19 mouse cellular contexts compared by ENCODE assay signal in the genomic region with DNA sequence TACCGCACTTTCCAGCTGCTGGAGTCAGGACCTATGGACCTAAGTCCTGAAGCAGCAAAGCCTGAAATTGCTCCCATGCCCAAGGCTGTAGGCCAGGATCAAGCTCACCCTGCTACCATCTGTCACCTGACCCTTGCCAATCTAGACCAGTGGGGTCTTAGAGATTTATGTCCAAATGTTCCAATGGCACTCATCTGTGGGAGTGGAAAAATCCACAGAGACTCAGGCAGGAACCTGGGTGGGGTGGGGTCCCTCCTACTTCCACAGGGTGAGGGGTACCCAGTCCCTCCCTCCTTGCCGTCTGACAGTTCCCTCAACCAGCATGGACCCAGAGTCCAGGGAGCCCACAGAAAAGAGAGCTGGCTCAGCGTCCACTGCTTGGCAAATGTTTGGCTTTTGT.
DNase-seq lines count a peak whose midpoint lies in the region; ATAC-seq and TF ChIP-seq lines count a peak whose summit lies in the region.
"Had no signal": no experiment of that assay in that cellular context is flagged by ENCODE, and none has a peak within 500 bp of the region (broad histone marks: within the 10 kb centered on the region; RNA-seq: fewer than 3 reads in every experiment).

No protein-coding gene starts in this region.

- H3K27me3 ChIP-seq in forebrain, embryonic 11.5 days (ENCODE audit: control insufficient read depth, insufficient read depth, low read length): no peaks in the 10 kb centered on the region
- H3K27me3 ChIP-seq in forebrain, embryonic 13.5 days: no peaks in the 10 kb centered on the region
- H3K27me3 ChIP-seq in kidney, embryonic 15.5 days: no peaks in the 10 kb centered on the region
- no peaks in the 10 kb centered on the region for H3K27me3 ChIP-seq in liver, postnatal 0 days (ENCODE audit: insufficient read depth, low read length)
- H3K27me3 ChIP-seq: CH12.LX; forebrain, embryonic 12.5 days; hindbrain, embryonic 12.5 days had no signal

- no peaks in the 10 kb centered on the region for H3K36me3 ChIP-seq in forebrain, embryonic 11.5 days (ENCODE audit: control insufficient read depth, insufficient read depth, low read length)
- no peaks in the 10 kb centered on the region for H3K36me3 ChIP-seq in forebrain, embryonic 13.5 days (ENCODE audit: poor library complexity, severe bottlenecking)
- no peaks in the 10 kb centered on the region for H3K36me3 ChIP-seq in kidney, embryonic 15.5 days
- no peaks in the 10 kb centered on the region for H3K36me3 ChIP-seq in liver, postnatal 0 days (replicated peaks; ENCODE audit: insufficient read depth, low read length)
- H3K36me3 ChIP-seq: forebrain, embryonic 12.5 days; hindbrain, embryonic 12.5 days; liver, embryonic 13.5 days had no signal

- peak; percentile 43 for DNase-seq in forebrain, embryonic 11.5 days (ENCODE audit: low spot score)
- DNase-seq in kidney, postnatal 36 days: no peak
- peak; percentile 71 to 88 for DNase-seq in cerebellum, postnatal 14 days
- DNase-seq in liver, postnatal 0 days: no peak
- no peak for DNase-seq in adrenal gland, adult 2 months
- DNase-seq: heart, adult 2 months; liver, embryonic 13.5 days; lung, postnatal 10 days; right cerebral cortex, adult 18-20 months; thymus, postnatal 36 days had no signal

- no peaks in the 10 kb centered on the region for H3K9me3 ChIP-seq in forebrain, embryonic 11.5 days (ENCODE audit: control insufficient read depth, low read length)
- no peaks in the 10 kb centered on the region for H3K9me3 ChIP-seq in forebrain, embryonic 13.5 days (replicated peaks)
- H3K9me3 ChIP-seq in kidney, embryonic 15.5 days (replicated peaks): no peaks in the 10 kb centered on the region
- no peaks in the 10 kb centered on the region for H3K9me3 ChIP-seq in liver, postnatal 0 days (ENCODE audit: low read length)
- H3K9me3 ChIP-seq: forebrain, embryonic 12.5 days; hindbrain, embryonic 12.5 days; liver, embryonic 13.5 days had no signal

- no peak for ATAC-seq in forebrain, embryonic 11.5 days (replicated peaks; ENCODE audit: low FRiP score)
- no peak for ATAC-seq in forebrain, embryonic 13.5 days
- no peak for ATAC-seq in kidney, embryonic 15.5 days (replicated peaks; ENCODE audit: low FRiP score)
- ATAC-seq in cerebellum, adult (ENCODE audit: insufficient number of reproducible peaks, low FRiP score, low TSS enrichment): peak; percentile 11; the same call in 1 of the 2 replicates
- no peak for ATAC-seq in liver, postnatal 0 days
- ATAC-seq: intestine, embryonic 16.5 days; Patski had no signal

- TF ChIP-seq CTCF in liver, postnatal 0 days (IDR thresholded peaks at IDR 0.05; ENCODE audit: low read depth): no peak

- H3K27ac ChIP-seq in forebrain, embryonic 11.5 days (ENCODE audit: low read depth, low read length): no peak overlapping the region
- H3K27ac ChIP-seq in forebrain, embryonic 13.5 days: no peak overlapping the region
- H3K27ac ChIP-seq in kidney, embryonic 15.5 days: peak overlapping the region; percentile 52
- H3K27ac ChIP-seq in liver, postnatal 0 days (ENCODE audit: low read depth): no peak overlapping the region
- H3K27ac ChIP-seq: forebrain, embryonic 12.5 days; heart, adult 2 months; hindbrain, embryonic 12.5 days; liver, embryonic 13.5 days; stomach, postnatal 0 days had no signal

- WGBS in forebrain, embryonic 11.5 days: 85% methylated on average over 3 of the region's 3 CpGs
- 70% methylated on average over 3 of the region's 3 CpGs for WGBS in forebrain, embryonic 13.5 days
- 57% methylated on average over 3 of the region's 3 CpGs for WGBS in kidney, embryonic 15.5 days
- WGBS in liver, postnatal 0 days (ENCODE audit: insufficient replicate concordance): 70% methylated on average over 3 of the region's 3 CpGs

- no peak for TF ChIP-seq EP300 in liver, postnatal 0 days (IDR thresholded peaks at IDR 0.05; ENCODE audit: low read depth)

- H3K4me3 ChIP-seq in forebrain, embryonic 11.5 days (ENCODE audit: low read depth, low read length): no peak overlapping the region
- no peak overlapping the region for H3K4me3 ChIP-seq in forebrain, embryonic 13.5 days
- no peak overlapping the region for H3K4me3 ChIP-seq in kidney, embryonic 15.5 days (replicated peaks)
- H3K4me3 ChIP-seq in liver, postnatal 0 days (ENCODE audit: low read depth, low read length): no peak overlapping the region
- H3K4me3 ChIP-seq: forebrain, embryonic 12.5 days; heart, adult 2 months; hindbrain, embryonic 12.5 days; liver, embryonic 13.5 days had no signal

- no peak overlapping the region for H3K4me2 ChIP-seq in forebrain, embryonic 11.5 days (ENCODE audit: low read depth, low read length, severe bottlenecking)
- H3K4me2 ChIP-seq in forebrain, embryonic 13.5 days: no peak overlapping the region
- H3K4me2 ChIP-seq in kidney, embryonic 15.5 days: no peak overlapping the region
- no peak overlapping the region for H3K4me2 ChIP-seq in liver, postnatal 0 days (ENCODE audit: low read depth, low read length)
- H3K4me2 ChIP-seq: forebrain, embryonic 12.5 days; hindbrain, embryonic 12.5 days; liver, embryonic 13.5 days had no signal

- no peak overlapping the region for H3K9ac ChIP-seq in forebrain, embryonic 11.5 days (ENCODE audit: low read length)
- H3K9ac ChIP-seq in forebrain, embryonic 13.5 days: no peak overlapping the region
- H3K9ac ChIP-seq in kidney, embryonic 15.5 days: no peak overlapping the region
- no peak overlapping the region for H3K9ac ChIP-seq in liver, postnatal 0 days (replicated peaks)
- H3K9ac ChIP-seq: forebrain, embryonic 12.5 days; hindbrain, embryonic 12.5 days; liver, embryonic 13.5 days had no signal

- H3K4me1 ChIP-seq in forebrain, embryonic 11.5 days (replicated peaks; ENCODE audit: control insufficient read depth, insufficient read depth, low read length): peaks cover 5% of the 10 kb centered on the region; the same call in 1 of the 2 replicates
- peaks cover 32% of the 10 kb centered on the region for H3K4me1 ChIP-seq in forebrain, embryonic 13.5 days
- H3K4me1 ChIP-seq in kidney, embryonic 15.5 days: peaks cover 44% of the 10 kb centered on the region
- H3K4me1 ChIP-seq in liver, postnatal 0 days (ENCODE audit: insufficient read depth): peaks cover 5% of the 10 kb centered on the region

Comparison
In these comparisons a context has a peak if more than half of its experiments do, and no peak if none do; other contexts are left out.
1. DNase-seq: peak in forebrain, embryonic 11.5 days (single experiment) and cerebellum, postnatal 14 days (2 of 2); none in kidney, postnatal 36 days (0 of 2), liver, postnatal 0 days (single experiment) and adrenal gland, adult 2 months (single experiment).